In the genomic region with DNA sequence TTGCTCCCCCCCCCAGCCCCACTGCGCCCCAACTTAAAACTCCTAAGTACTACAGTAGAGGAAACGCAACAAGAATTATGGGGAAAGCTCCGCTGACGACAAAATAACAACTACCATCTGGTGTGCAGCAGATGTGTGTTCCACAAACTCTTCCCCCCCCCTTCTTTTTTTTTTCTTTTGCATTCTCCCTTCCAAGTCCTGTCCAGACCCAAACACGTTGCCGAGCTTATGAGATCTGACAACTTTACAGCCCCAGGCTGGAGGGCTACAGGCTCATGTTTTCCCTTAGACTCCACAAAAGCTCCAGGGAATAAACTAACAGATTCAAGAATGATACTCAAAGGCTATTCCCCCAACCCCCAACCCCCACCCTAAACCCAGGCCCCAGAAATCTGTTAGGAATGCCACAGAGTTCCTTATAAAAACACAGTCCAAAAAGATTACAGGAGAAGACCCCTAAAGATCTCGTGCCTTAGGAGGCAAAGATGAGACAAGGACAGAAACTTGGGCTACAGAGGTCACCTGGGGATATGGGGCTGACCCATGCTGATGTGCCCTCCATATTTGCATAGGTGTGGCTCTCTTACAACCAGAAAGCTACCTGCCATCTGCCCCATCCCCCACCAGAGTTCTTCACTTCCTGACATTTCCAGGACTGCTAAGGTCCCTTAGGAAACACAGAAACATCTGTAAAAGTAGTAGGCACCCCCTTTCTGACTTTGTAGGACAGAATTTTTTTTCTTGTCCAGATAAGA, we compare ENCODE assay signal across 9 mouse cellular contexts.
DNase-seq lines count a peak whose midpoint lies in the region; ATAC-seq and TF ChIP-seq lines count a peak whose summit lies in the region.
"Had no signal": no experiment of that assay in that cellular context is flagged by ENCODE, and none has a peak within 500 bp of the region (broad histone marks: within the 10 kb centered on the region; RNA-seq: fewer than 3 reads in every experiment).

No protein-coding gene starts in this region.

- TF ChIP-seq POLR2A in ES-Bruce4 (IDR thresholded peaks at IDR 0.05; ENCODE audit: insufficient read depth, low read length), result no peak
- no peak for TF ChIP-seq POLR2A in cerebellum, adult 2 months (IDR thresholded peaks at IDR 0.05; ENCODE audit: borderline replicate concordance, insufficient read depth, low read length)

- H3K9me3 ChIP-seq in ES-Bruce4 (replicated peaks; ENCODE audit: control insufficient read depth, insufficient read depth, low read length, poor library complexity, severe bottlenecking), result no peaks in the 10 kb centered on the region; the same call in 1 of the 2 replicates
- H3K9me3 ChIP-seq in forebrain, embryonic 15.5 days, result no peaks in the 10 kb centered on the region

- peak; percentile 94 for DNase-seq in heart, adult 11 months
- no peak for DNase-seq in heart, postnatal 14 days
- DNase-seq in thymus, postnatal 36 days, result no peak
- DNase-seq in adrenal gland, adult 18-20 months (ENCODE audit: low spot score in 2 of 2), result no peak
- DNase-seq in cerebellum, adult 2 months, result no peak

- no peak for TF ChIP-seq CTCF in ES-Bruce4 (IDR thresholded peaks at IDR 0.05; ENCODE audit: low read depth, low read length)
- no peak for TF ChIP-seq CTCF in cerebellum, adult 2 months (IDR thresholded peaks at IDR 0.05; ENCODE audit: borderline replicate concordance, insufficient read depth, low read depth, low read length)

- intact Hi-C loops in heart, postnatal 14 days (cut with DNase I), result no loop called here

- H3K27me3 ChIP-seq in ES-Bruce4 (ENCODE audit: control insufficient read depth, insufficient read depth, low read length, poor library complexity, severe bottlenecking), result no peaks in the 10 kb centered on the region; the same call in 1 of the 2 replicates
- H3K27me3 ChIP-seq in forebrain, embryonic 15.5 days, result no peaks in the 10 kb centered on the region
- H3K27me3 ChIP-seq in cerebellum, adult 2 months (ENCODE audit: control insufficient read depth, insufficient read depth, low read length), result no peaks in the 10 kb centered on the region

- no peak overlapping the region for H3K4me3 ChIP-seq in ES-Bruce4 (ENCODE audit: low read depth, low read length)
- no peak overlapping the region for H3K4me3 ChIP-seq in forebrain, embryonic 15.5 days
- H3K4me3 ChIP-seq in cerebellum, adult 2 months (replicated peaks; ENCODE audit: insufficient read depth, low read depth, low read length), result no peak overlapping the region

- no peaks in the 10 kb centered on the region for H3K4me1 ChIP-seq in ES-Bruce4 (ENCODE audit: control insufficient read depth, insufficient read depth, low read length)
- H3K4me1 ChIP-seq in forebrain, embryonic 15.5 days, result peaks cover 16% of the 10 kb centered on the region
- no peaks in the 10 kb centered on the region for H3K4me1 ChIP-seq in cerebellum, adult 2 months (ENCODE audit: control insufficient read depth, insufficient read depth, low read length)

- no peak overlapping the region; the same call in 1 of the 2 replicates for H3K9ac ChIP-seq in ES-Bruce4 (ENCODE audit: low read depth, poor library complexity, severe bottlenecking)
- no peak overlapping the region for H3K9ac ChIP-seq in forebrain, embryonic 15.5 days (replicated peaks)
- H3K9ac ChIP-seq: liver, embryonic 14.5 days had no signal

- no peak overlapping the region for H3K4me2 ChIP-seq in forebrain, embryonic 15.5 days (replicated peaks)

- H3K27ac ChIP-seq in ES-Bruce4 (ENCODE audit: insufficient read depth, low read length), result no peak overlapping the region
- H3K27ac ChIP-seq in forebrain, embryonic 15.5 days (replicated peaks), result peak overlapping the region; percentile 66
- no peak overlapping the region for H3K27ac ChIP-seq in cerebellum, adult 2 months (ENCODE audit: insufficient read depth, low read length)
- H3K27ac ChIP-seq: liver, embryonic 14.5 days had no signal

- ATAC-seq in forebrain, embryonic 15.5 days (replicated peaks), result peak; percentile 82
- peak; percentile 42 for ATAC-seq in megakaryocyte progenitor cell, adult 5-6 weeks (replicated peaks; ENCODE audit: poor library complexity)

- no peaks in the 10 kb centered on the region for H3K36me3 ChIP-seq in ES-Bruce4 (ENCODE audit: control insufficient read depth, insufficient read depth, low read length, poor library complexity, severe bottlenecking)
- no peaks in the 10 kb centered on the region for H3K36me3 ChIP-seq in forebrain, embryonic 15.5 days

- peak; percentile 83; the same call in 1 of the 2 replicates for TF ChIP-seq EP300 in ES-Bruce4 (IDR thresholded peaks at IDR 0.05; ENCODE audit: insufficient read depth, low read depth, low read length)

- WGBS in forebrain, embryonic 15.5 days, result 26% methylated on average over 7 of the region's 7 CpGs
- 32% methylated on average over 7 of the region's 7 CpGs for whole genome bisulfite sequencing in cerebellum, adult 2 months
